Mouse (Mus musculus): ENCODE measurements at regions not wholly inside any gene's neighbourhood (a gene's known extent, or its start where the extent isn't known, plus 50 kb on each side); places are given as distances from the start of the nearest gene placed in this dataset.

- no peak for DNase-seq
These were observed 114.4 kb downstream of the Lca5 start for GRCm38 (mm10) chr9:83326437-83327086.

GRCm38 (mm10) chr9:83325910-83326309 lies 115.0 kb downstream of the Lca5 start:
- no peak for DNase-seq

- peak in 1 of 2 experiments; percentile 9 for DNase-seq
These were observed 116.6 kb downstream of the Lca5 start for GRCm38 (mm10) chr9:83324336-83324735.

- DNase-seq: no peak
These were observed 117.8 kb downstream of the Lca5 start for GRCm38 (mm10) chr9:83322991-83323583.

- no peak for DNase-seq
These were observed 119.1 kb downstream of the Lca5 start for GRCm38 (mm10) chr9:83321793-83322192.

GRCm38 (mm10) chr9:83320834-83321233 lies 120.1 kb downstream of the Lca5 start:
- DNase-seq: no peak

- DNase-seq: no peak
These were observed 124.1 kb downstream of the Lca5 start for GRCm38 (mm10) chr9:83316818-83317162.

- no peak for DNase-seq
These were observed 124.7 kb downstream of the Lca5 start for GRCm38 (mm10) chr9:83315941-83316817.

GRCm38 (mm10) chr9:83308771-83309170 lies 132.2 kb downstream of the Lca5 start:
- DNase-seq: no peak

- no peak for DNase-seq
These were observed 132.8 kb downstream of the Lca5 start for GRCm38 (mm10) chr9:83308092-83308491.

- DNase-seq: no peak
These were observed 133.5 kb downstream of the Lca5 start for GRCm38 (mm10) chr9:83307349-83307938.

GRCm38 (mm10) chr9:83304925-83305324 lies 136.0 kb downstream of the Lca5 start:
- DNase-seq: no peak

- no peak for DNase-seq
These were observed 140.4 kb downstream of the Lca5 start for GRCm38 (mm10) chr9:83300500-83300899.

- DNase-seq: no peak
These were observed 140.9 kb downstream of the Lca5 start for GRCm38 (mm10) chr9:83300044-83300443.

- no peak for DNase-seq
These were observed 141.3 kb downstream of the Lca5 start for GRCm38 (mm10) chr9:83299623-83300022.

GRCm38 (mm10) chr9:83295453-83295852 lies 145.5 kb downstream of the Lca5 start:
- DNase-seq: no peak

GRCm38 (mm10) chr9:83294441-83294840 lies 146.5 kb downstream of the Lca5 start:
- no peak for DNase-seq

- no peak for DNase-seq
These were observed 137.6 kb upstream of the Hmgn3 start for GRCm38 (mm10) chr9:83284097-83284496.

- DNase-seq: no peak
These were observed 137.2 kb upstream of the Hmgn3 start for GRCm38 (mm10) chr9:83283662-83284061.

- DNase-seq: no peak
These were observed 136.8 kb upstream of the Hmgn3 start for GRCm38 (mm10) chr9:83283249-83283648.

GRCm38 (mm10) chr9:83277791-83278190 lies 131.3 kb upstream of the Hmgn3 start:
- DNase-seq: no peak

GRCm38 (mm10) chr9:83277356-83277755 lies 130.9 kb upstream of the Hmgn3 start:
- DNase-seq: no peak

- no peak for DNase-seq
These were observed 129.8 kb upstream of the Hmgn3 start for GRCm38 (mm10) chr9:83276291-83276690.

Measured in lung, adult 18-20 months (tissue).